Mouse (Mus musculus): ENCODE measurements around the gene Lcp1. TPM values are rescaled to one million over a fixed set of nuclear protein-coding genes. Genes with fewer than 3 reads are reported as not detected.

Lcp1 gene
- polyA plus RNA-seq, 1 experiment from 2014 or later: 23.4 TPM

- H3K27me3 ChIP-seq (ENCODE audit: insufficient read depth, low read length): no peaks in the 10 kb centered on the region
- 64% methylated on average over 2 of the region's 2 CpGs for WGBS
- no peak overlapping the region for H3K4me2 ChIP-seq (replicated peaks; ENCODE audit: low read depth, low read length)
- no peak overlapping the region for H3K4me3 ChIP-seq (ENCODE audit: low read length)
- H3K36me3 ChIP-seq (ENCODE audit: insufficient read depth, low read length): no peaks in the 10 kb centered on the region
- ATAC-seq (ENCODE audit: low FRiP score, low TSS enrichment): no peak
- no peak overlapping the region for H3K9ac ChIP-seq (replicated peaks; ENCODE audit: low read length)
- no peak overlapping the region for H3K27ac ChIP-seq (ENCODE audit: low read length)
- no peaks in the 10 kb centered on the region for H3K9me3 ChIP-seq (ENCODE audit: low read length)
- no peaks in the 10 kb centered on the region for H3K4me1 ChIP-seq (ENCODE audit: insufficient read depth, low read length)
Measured at GRCm38 (mm10) chr14:75150653-75151052, 19.8 kb downstream of the Lcp1 start.

- no peak overlapping the region for H3K27ac ChIP-seq (ENCODE audit: low read length)
Measured at GRCm38 (mm10) chr14:75151146-75151545, 20.2 kb downstream of the Lcp1 start.

GRCm38 (mm10) chr14:75154481-75154880, 23.6 kb downstream of the Lcp1 start:
- 79% methylated on average over 8 of the region's 8 CpGs for WGBS
- H3K4me3 ChIP-seq (ENCODE audit: low read length): no peak overlapping the region
- no peak for ATAC-seq (ENCODE audit: low FRiP score, low TSS enrichment)
- no peak overlapping the region for H3K9ac ChIP-seq (replicated peaks; ENCODE audit: low read length)
- no peaks in the 10 kb centered on the region for H3K27me3 ChIP-seq (ENCODE audit: insufficient read depth, low read length)
- H3K36me3 ChIP-seq (ENCODE audit: insufficient read depth, low read length): no peaks in the 10 kb centered on the region
- H3K9me3 ChIP-seq (ENCODE audit: low read length): no peaks in the 10 kb centered on the region
- no peak overlapping the region for H3K4me2 ChIP-seq (replicated peaks; ENCODE audit: low read depth, low read length)
- no peaks in the 10 kb centered on the region for H3K4me1 ChIP-seq (ENCODE audit: insufficient read depth, low read length)
- H3K27ac ChIP-seq (ENCODE audit: low read length): no peak overlapping the region

More at GRCm38 (mm10) chr14:75151146-75151545, 20.2 kb downstream of the Lcp1 start:
- WGBS: 79% methylated on average over 3 of the region's 3 CpGs
- Histone ChIP-seq H3K4me1 (ENCODE audit: insufficient read depth, low read length) (no peaks in the 10 kb centered on the region), H3K9ac (replicated peaks; ENCODE audit: low read length) (no peak overlapping the region), H3K4me3 (ENCODE audit: low read length) (no peak overlapping the region), H3K36me3 (ENCODE audit: insufficient read depth, low read length) (no peaks in the 10 kb centered on the region), H3K9me3 (ENCODE audit: low read length) (no peaks in the 10 kb centered on the region), H3K4me2 (replicated peaks; ENCODE audit: low read depth, low read length) (no peak overlapping the region), H3K27me3 (ENCODE audit: insufficient read depth, low read length) (no peaks in the 10 kb centered on the region)
- no peak for ATAC-seq (ENCODE audit: low FRiP score, low TSS enrichment)

GRCm38 (mm10) chr14:75159375-75159774, 28.5 kb downstream of the Lcp1 start:
- 92% methylated on average over 2 of the region's 2 CpGs for WGBS
- H3K9me3 ChIP-seq (ENCODE audit: low read length): no peaks in the 10 kb centered on the region
- ATAC-seq (ENCODE audit: low FRiP score, low TSS enrichment): no peak

GRCm38 (mm10) chr14:75163866-75164265, 33.0 kb downstream of the Lcp1 start:
- H3K4me3 ChIP-seq (ENCODE audit: low read length): no peak overlapping the region
- no peaks in the 10 kb centered on the region for H3K4me1 ChIP-seq (ENCODE audit: insufficient read depth, low read length)
- H3K36me3 ChIP-seq (ENCODE audit: insufficient read depth, low read length): no peaks in the 10 kb centered on the region
- ATAC-seq (ENCODE audit: low FRiP score, low TSS enrichment): no peak
- no peaks in the 10 kb centered on the region for H3K9me3 ChIP-seq (ENCODE audit: low read length)
- no peak overlapping the region for H3K27ac ChIP-seq (ENCODE audit: low read length)
- no peaks in the 10 kb centered on the region for H3K27me3 ChIP-seq (ENCODE audit: insufficient read depth, low read length)
- 85% methylated on average over 8 of the region's 8 CpGs for WGBS
- H3K4me2 ChIP-seq (replicated peaks; ENCODE audit: low read depth, low read length): no peak overlapping the region
- no peak overlapping the region for H3K9ac ChIP-seq (replicated peaks; ENCODE audit: low read length)

More at GRCm38 (mm10) chr14:75159375-75159774, 28.5 kb downstream of the Lcp1 start:
- Histone ChIP-seq H3K27ac (ENCODE audit: low read length) (no peak overlapping the region), H3K27me3 (ENCODE audit: insufficient read depth, low read length) (no peaks in the 10 kb centered on the region), H3K36me3 (ENCODE audit: insufficient read depth, low read length) (no peaks in the 10 kb centered on the region), H3K4me2 (replicated peaks; ENCODE audit: low read depth, low read length) (no peak overlapping the region), H3K9ac (replicated peaks; ENCODE audit: low read length) (no peak overlapping the region), H3K4me3 (ENCODE audit: low read length) (no peak overlapping the region), H3K4me1 (ENCODE audit: insufficient read depth, low read length) (no peaks in the 10 kb centered on the region)

- Histone ChIP-seq H3K9ac (replicated peaks; ENCODE audit: low read length) (no peak overlapping the region), H3K9me3 (ENCODE audit: low read length) (no peaks in the 10 kb centered on the region), H3K27me3 (ENCODE audit: insufficient read depth, low read length) (no peaks in the 10 kb centered on the region), H3K4me1 (ENCODE audit: insufficient read depth, low read length) (no peaks in the 10 kb centered on the region), H3K4me3 (ENCODE audit: low read length) (no peak overlapping the region), H3K27ac (ENCODE audit: low read length) (no peak overlapping the region), H3K4me2 (replicated peaks; ENCODE audit: low read depth, low read length) (no peak overlapping the region), H3K36me3 (ENCODE audit: insufficient read depth, low read length) (no peaks in the 10 kb centered on the region)
- ATAC-seq (ENCODE audit: low FRiP score, low TSS enrichment): no peak
- 92% methylated on average over 9 of the region's 9 CpGs for WGBS
Measured at GRCm38 (mm10) chr14:75164345-75164744, 33.4 kb downstream of the Lcp1 start.

- ATAC-seq (ENCODE audit: low FRiP score, low TSS enrichment): no peak
- no peak overlapping the region for H3K27ac ChIP-seq (ENCODE audit: low read length)
Measured at GRCm38 (mm10) chr14:75165574-75166131, 34.8 kb downstream of the Lcp1 start.

GRCm38 (mm10) chr14:75168501-75168900, 37.6 kb downstream of the Lcp1 start:
- 92% methylated on average over 3 of the region's 3 CpGs for WGBS
- Histone ChIP-seq H3K36me3 (ENCODE audit: insufficient read depth, low read length) (no peaks in the 10 kb centered on the region), H3K9me3 (ENCODE audit: low read length) (no peaks in the 10 kb centered on the region), H3K4me3 (ENCODE audit: low read length) (no peak overlapping the region), H3K4me1 (ENCODE audit: insufficient read depth, low read length) (no peaks in the 10 kb centered on the region), H3K27ac (ENCODE audit: low read length) (no peak overlapping the region), H3K27me3 (ENCODE audit: insufficient read depth, low read length) (no peaks in the 10 kb centered on the region), H3K9ac (replicated peaks; ENCODE audit: low read length) (no peak overlapping the region), H3K4me2 (replicated peaks; ENCODE audit: low read depth, low read length) (no peak overlapping the region)
- no peak for ATAC-seq (ENCODE audit: low FRiP score, low TSS enrichment)

More at GRCm38 (mm10) chr14:75165574-75166131, 34.8 kb downstream of the Lcp1 start:
- H3K9ac ChIP-seq (replicated peaks; ENCODE audit: low read length): no peak overlapping the region
- H3K4me1 ChIP-seq (ENCODE audit: insufficient read depth, low read length): no peaks in the 10 kb centered on the region
- H3K9me3 ChIP-seq (ENCODE audit: low read length): no peaks in the 10 kb centered on the region
- whole genome bisulfite sequencing: 67% methylated on average over 2 of the region's 2 CpGs
- no peak overlapping the region for H3K4me3 ChIP-seq (ENCODE audit: low read length)
- H3K36me3 ChIP-seq (ENCODE audit: insufficient read depth, low read length): no peaks in the 10 kb centered on the region
- no peaks in the 10 kb centered on the region for H3K27me3 ChIP-seq (ENCODE audit: insufficient read depth, low read length)
- no peak overlapping the region for H3K4me2 ChIP-seq (replicated peaks; ENCODE audit: low read depth, low read length)

GRCm38 (mm10) chr14:75170546-75170945, 39.6 kb downstream of the Lcp1 start:
- no peak overlapping the region for H3K4me3 ChIP-seq (ENCODE audit: low read length)
- H3K4me2 ChIP-seq (replicated peaks; ENCODE audit: low read depth, low read length): no peak overlapping the region
- H3K4me1 ChIP-seq (ENCODE audit: insufficient read depth, low read length): no peaks in the 10 kb centered on the region
- H3K9me3 ChIP-seq (ENCODE audit: low read length): no peaks in the 10 kb centered on the region
- no peaks in the 10 kb centered on the region for H3K27me3 ChIP-seq (ENCODE audit: insufficient read depth, low read length)
- no peak overlapping the region for H3K9ac ChIP-seq (replicated peaks; ENCODE audit: low read length)
- H3K27ac ChIP-seq (ENCODE audit: low read length): no peak overlapping the region
- WGBS: 71% methylated on average over 1 of the region's 1 CpGs
- no peaks in the 10 kb centered on the region for H3K36me3 ChIP-seq (ENCODE audit: insufficient read depth, low read length)
- ATAC-seq (ENCODE audit: low FRiP score, low TSS enrichment): no peak

- Histone ChIP-seq H3K4me3 (ENCODE audit: low read length) (no peak overlapping the region), H3K9ac (replicated peaks; ENCODE audit: low read length) (no peak overlapping the region), H3K27me3 (ENCODE audit: insufficient read depth, low read length) (no peaks in the 10 kb centered on the region), H3K27ac (ENCODE audit: low read length) (no peak overlapping the region), H3K36me3 (ENCODE audit: insufficient read depth, low read length) (no peaks in the 10 kb centered on the region), H3K4me1 (ENCODE audit: insufficient read depth, low read length) (no peaks in the 10 kb centered on the region), H3K4me2 (replicated peaks; ENCODE audit: low read depth, low read length) (no peak overlapping the region), H3K9me3 (ENCODE audit: low read length) (no peaks in the 10 kb centered on the region)
- 71% methylated on average over 8 of the region's 8 CpGs for WGBS
- no peak for ATAC-seq (ENCODE audit: low FRiP score, low TSS enrichment)
Measured at GRCm38 (mm10) chr14:75174296-75174695, 43.4 kb downstream of the Lcp1 start.

Measured in kidney, embryonic 16.5 days (tissue).